Mouse (Mus musculus) heart, adult 2 months (tissue): Measurements from ENCODE around the gene Masp1. TPM values are rescaled to one million over a fixed set of nuclear protein-coding genes. Genes with fewer than 3 reads are reported as not detected.

Experiments used
- DNase-seq, 2 experiments: peaks; one replicate each; pipeline ENCODE4 v3.0.0; 2021
- H3K27ac ChIP-seq: fragments of 200-600 bp; 2 replicates; pipeline ENCODE4 v1.8.1; 2022
- H3K27me3 ChIP-seq: fragments of 200-500 bp; 2 replicates; pipeline ENCODE4 v1.6.1; 2012; ENCODE audit warnings: mild to moderate bottlenecking, low read length, inconsistent platforms, mixed read lengths; ENCODE audit not compliant: control insufficient read depth, insufficient read depth
- H3K36me3 ChIP-seq: fragments of 200-500 bp; 2 replicates; pipeline ENCODE4 v1.6.1; 2012; ENCODE audit warnings: low read length, inconsistent platforms; ENCODE audit not compliant: control insufficient read depth, insufficient read depth
- H3K4me1 ChIP-seq: fragments of 200-500 bp; 2 replicates; pipeline ENCODE4 v1.6.1; 2011; ENCODE audit warnings: low read length; ENCODE audit not compliant: control insufficient read depth, insufficient read depth
- H3K4me3 ChIP-seq: fragments of 200-600 bp; 2 replicates; pipeline ENCODE4 v1.8.1; 2022
- H3K79me2 ChIP-seq: fragments of 200-500 bp; replicated peaks from 2 replicates; pipeline ENCODE4 v1.6.1; 2012; ENCODE audit warnings: mild to moderate bottlenecking, inconsistent platforms, low read length, moderate library complexity, mixed read lengths; ENCODE audit not compliant: control insufficient read depth, insufficient read depth
- H3K9ac ChIP-seq: fragments of 200-500 bp; 2 replicates; pipeline ENCODE4 v1.6.1; 2012; ENCODE audit warnings: low read depth, mild to moderate bottlenecking, control low read depth, inconsistent platforms, low read length, mixed read lengths
- CTCF ChIP-seq: fragments of 200-600 bp; IDR thresholded peaks from 2 replicates; pipeline ENCODE4 v1.8.1; 2022; ENCODE audit warnings: antibody characterized with exemption, mild to moderate bottlenecking, moderate library complexity
- EP300 ChIP-seq: fragments of 200-500 bp; IDR thresholded peaks from 2 replicates; pipeline ENCODE4 v1.6.1; 2011; ENCODE audit warnings: low read depth, low read length, control low read depth; ENCODE audit not compliant: insufficient read depth
- POLR2A ChIP-seq: fragments of 200-500 bp; IDR thresholded peaks from 2 replicates; pipeline ENCODE4 v1.6.1; 2011; ENCODE audit warnings: mild to moderate bottlenecking, low read depth, low read length, control low read depth; ENCODE audit not compliant: insufficient read depth
- WGBS: fragments of 180-500 bp; shearing (Covaris S2); methylation state at CpG from one replicate; pipeline ENCODE4 v1.1.7; 2018; 5-methylcytosine and 5-hydroxymethylcytosine counted together
- intact Hi-C: fragments of 180-260 bp; cut with DNase I; formaldehyde crosslinking; loops from one replicate; pipeline ENCODE4 v1.15.1; 2025
- polyA plus RNA-seq: library from polyadenylated mRNA; depleted of rRNA; stranded (reverse); fragments of >200 nt; gene quantifications from 2 replicates; pipeline ENCODE4 v1.2.3, GENCODE M21; 2012
- total RNA-seq, 2 experiments: library from RNA; stranded (reverse); gene quantifications; 2 replicates each; pipeline ENCODE4 v1.2.3; 2021

Masp1 gene
- total and polyA plus RNA-seq, 3 experiments: 10.3 to 15.8 (median 15.4) TPM

GRCm38 (mm10) chr16:23471551-23471950 lies 49.1 kb downstream of the Masp1 start:
- no peaks in the 10 kb centered on the region for H3K27me3 ChIP-seq
- H3K4me1 ChIP-seq: no peaks in the 10 kb centered on the region
- no peaks in the 10 kb centered on the region for H3K79me2 ChIP-seq
- no peak overlapping the region for H3K9ac ChIP-seq
- no peak overlapping the region for H3K4me3 ChIP-seq
- 66% methylated on average over 6 of the region's 6 CpGs for WGBS
- intact Hi-C loops: no loop called here
- no peak for DNase-seq
- H3K36me3 ChIP-seq: no peaks in the 10 kb centered on the region
- TF ChIP-seq CTCF (no peak), POLR2A (no peak), EP300 (no peak)
- no peak overlapping the region for H3K27ac ChIP-seq

- H3K4me3 ChIP-seq: no peak overlapping the region
- H3K27me3 ChIP-seq: no peaks in the 10 kb centered on the region
- no peak overlapping the region for H3K27ac ChIP-seq
- no peaks in the 10 kb centered on the region for H3K79me2 ChIP-seq
- TF ChIP-seq EP300 (no peak), POLR2A (no peak)
- no peak for DNase-seq
- H3K9ac ChIP-seq: no peak overlapping the region
- no peaks in the 10 kb centered on the region for H3K36me3 ChIP-seq
- H3K4me1 ChIP-seq: no peaks in the 10 kb centered on the region
- intact Hi-C loops: no loop called here
- 78% methylated on average over 4 of the region's 4 CpGs for WGBS
Observed at GRCm38 (mm10) chr16:23463671-23464347, 56.8 kb downstream of the Masp1 start.

GRCm38 (mm10) chr16:23458906-23459588 lies 61.6 kb downstream of the Masp1 start:
- Histone ChIP-seq H3K27ac (no peak overlapping the region), H3K36me3 (no peaks in the 10 kb centered on the region), H3K9ac (no peak overlapping the region), H3K4me3 (no peak overlapping the region), H3K4me1 (peaks cover 7% of the 10 kb centered on the region), H3K79me2 (no peaks in the 10 kb centered on the region), H3K27me3 (no peaks in the 10 kb centered on the region)
- intact Hi-C loops: loop anchor here (5.0 kb wide), 1 partner anchor 38 kb away; no protein-coding TSS in a partner anchor
- DNase-seq: no peak
- WGBS: 55% methylated on average over 7 of the region's 7 CpGs
- TF ChIP-seq EP300 (no peak), POLR2A (no peak), CTCF (no peak)

GRCm38 (mm10) chr16:23457338-23457737 lies 63.3 kb downstream of the Masp1 start:
- Histone ChIP-seq H3K79me2 (no peaks in the 10 kb centered on the region), H3K27ac (no peak overlapping the region), H3K9ac (no peak overlapping the region), H3K36me3 (no peaks in the 10 kb centered on the region), H3K4me3 (no peak overlapping the region), H3K4me1 (peaks cover 7% of the 10 kb centered on the region), H3K27me3 (no peaks in the 10 kb centered on the region)
- intact Hi-C loops: loop anchor here (5.0 kb wide), 1 partner anchor 40 kb away; no protein-coding TSS in a partner anchor
- WGBS: 83% methylated on average over 5 of the region's 5 CpGs
- DNase-seq: no peak
- TF ChIP-seq CTCF (no peak), POLR2A (no peak), EP300 (no peak)

- H3K27me3 ChIP-seq: no peaks in the 10 kb centered on the region
- 32% methylated on average over 3 of the region's 3 CpGs for WGBS
- H3K4me3 ChIP-seq: no peak overlapping the region
- peaks cover 7% of the 10 kb centered on the region for H3K4me1 ChIP-seq
- no peak overlapping the region for H3K27ac ChIP-seq
- no peaks in the 10 kb centered on the region for H3K36me3 ChIP-seq
- H3K9ac ChIP-seq: no peak overlapping the region
- peak; percentile 52 to 53 for DNase-seq
- H3K79me2 ChIP-seq: no peaks in the 10 kb centered on the region
- TF ChIP-seq EP300 (no peak), CTCF (no peak), POLR2A (no peak)
- intact Hi-C loops: loop anchor here (5.0 kb wide), 1 partner anchor 41 kb away; no protein-coding TSS in a partner anchor
Observed at GRCm38 (mm10) chr16:23456534-23456933, 64.1 kb downstream of the Masp1 start.

GRCm38 (mm10) chr16:23454376-23454775 lies 66.2 kb downstream of the Masp1 start:
- Histone ChIP-seq H3K27ac (no peak overlapping the region), H3K4me1 (peaks cover 7% of the 10 kb centered on the region), H3K79me2 (no peaks in the 10 kb centered on the region), H3K9ac (no peak overlapping the region), H3K36me3 (no peaks in the 10 kb centered on the region), H3K27me3 (no peaks in the 10 kb centered on the region), H3K4me3 (no peak overlapping the region)
- no peak for TF ChIP-seq CTCF
- no peak for TF ChIP-seq EP300
- no peak for TF ChIP-seq POLR2A
- intact Hi-C loops: loop anchor here (5.0 kb wide), 1 partner anchor 498 kb away; no protein-coding TSS in a partner anchor
- 82% methylated on average over 6 of the region's 6 CpGs for WGBS
- no peak for DNase-seq
